Mouse (Mus musculus) bone marrow macrophage, adult 2 months (primary cell): Measurements from ENCODE around the gene Ppp1r1a.

Source experiments
- CTCF ChIP-seq: IDR thresholded peaks from 2 replicates; pipeline ENCODE4 v1.5.1; 2012; ENCODE audit warnings: low read depth, mild to moderate bottlenecking, low read length, moderate library complexity
- POLR2A ChIP-seq: IDR thresholded peaks from 2 replicates; pipeline ENCODE4 v1.6.1; 2012; ENCODE audit warnings: mild to moderate bottlenecking, low read depth, low read length, borderline replicate concordance

- TF ChIP-seq POLR2A (no peak), CTCF (no peak)
These were observed 53.3 kb downstream of the Ppp1r1a start for GRCm38 (mm10) chr15:103484490-103484889.
